In genomic region chr12:24638787-24639186, GRCm38 (mm10) we compare ENCODE assay signal across 2 mouse cellular contexts. TPM values are rescaled to one million over a fixed set of nuclear protein-coding genes. Genes with fewer than 3 reads are reported as not detected.
"Had no signal": no experiment of that assay in that cellular context is flagged by ENCODE, and none has a peak within 500 bp of the region (broad histone marks: within the 10 kb centered on the region; RNA-seq: fewer than 3 reads in every experiment).

No protein-coding gene starts in this region.

RNA-seq across cellular contexts. Expression of gene Cys1, which starts 42.8 kb away (rescaled TPM):
- total RNA-seq: hematopoietic stem cell, adult 5-6 weeks had no signal
- polyA plus RNA-seq: inflammation-experienced regulatory T-cells, adult 6 months had no signal
